Mouse (Mus musculus) liver, postnatal 0 days (tissue): ENCODE measurements at regions not wholly inside any gene's neighbourhood (a gene's known extent, or its start where the extent isn't known, plus 50 kb on each side); places are given as distances from the start of the nearest gene placed in this dataset.

ENCODE experiments used
- CTCF ChIP-seq: sonication (generic); IDR thresholded peaks from 2 replicates; pipeline ENCODE4 v1.5.1; 2016; ENCODE audit warnings: antibody characterized with exemption, low read depth
- EP300 ChIP-seq: IDR thresholded peaks from 2 replicates; pipeline ENCODE4 v1.6.1; 2016; ENCODE audit warnings: antibody characterized with exemption, low read depth, mild to moderate bottlenecking

GRCm38 (mm10) chr3:149104080-149104479, 113.7 kb upstream of the Adgrl2 start:
- TF ChIP-seq CTCF (no peak), EP300 (no peak)
